Mouse (Mus musculus): ENCODE measurements around the gene Teddm2. TPM values are rescaled to one million over a fixed set of nuclear protein-coding genes. Genes with fewer than 3 reads are reported as not detected.

Teddm2 gene
- polyA plus RNA-seq, 1 experiment from 2014 or later, result 0.58 TPM

DNA sequence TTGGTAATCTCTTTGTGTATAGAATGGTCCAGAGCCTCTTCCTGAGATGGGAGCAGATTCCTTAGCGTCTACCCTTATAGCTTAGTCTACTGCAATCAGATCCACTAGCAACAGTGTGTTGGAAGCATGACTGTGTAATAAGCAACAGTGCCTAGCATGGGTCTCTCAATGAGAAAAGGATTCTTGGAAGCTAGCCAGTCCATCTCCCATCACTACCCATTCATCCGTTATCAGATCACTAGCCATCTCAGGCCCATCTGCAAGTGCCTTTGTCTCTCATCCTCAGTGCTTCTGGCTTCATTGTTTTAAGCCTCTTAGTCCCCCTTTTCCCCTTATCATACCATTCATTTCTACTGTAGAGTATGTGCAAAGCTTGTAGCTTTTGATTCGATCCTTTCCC is 79.8 kb downstream of the Teddm2 start:
- no peaks in the 10 kb centered on the region for H3K4me1 ChIP-seq (ENCODE audit: control insufficient read depth, low read depth, low read length)
- no peak overlapping the region for H3K9ac ChIP-seq (ENCODE audit: low read depth, low read length)
- H3K4me2 ChIP-seq (ENCODE audit: low read depth, low read length), result no peak overlapping the region
- H3K36me3 ChIP-seq (ENCODE audit: control insufficient read depth, insufficient read depth), result no peaks in the 10 kb centered on the region
- no peaks in the 10 kb centered on the region for H3K9me3 ChIP-seq (replicated peaks; ENCODE audit: control insufficient read depth, low read length)
- H3K27ac ChIP-seq (ENCODE audit: low read length), result no peak overlapping the region
- H3K4me3 ChIP-seq (ENCODE audit: low read depth, low read length), result no peak overlapping the region
- WGBS (ENCODE audit: insufficient replicate concordance), result 61% methylated on average over 3 of the region's 3 CpGs
- H3K27me3 ChIP-seq (ENCODE audit: control insufficient read depth, insufficient read depth, low read depth, low read length), result no peaks in the 10 kb centered on the region
- no peak for ATAC-seq (ENCODE audit: low read depth)

GRCm38 (mm10) chr1:153814278-153814677 is 85.8 kb downstream of the Teddm2 start:
- 26% methylated on average over 2 of the region's 2 CpGs for WGBS (ENCODE audit: insufficient replicate concordance)
- no peaks in the 10 kb centered on the region for H3K36me3 ChIP-seq (ENCODE audit: control insufficient read depth, insufficient read depth)

GRCm38 (mm10) chr1:153807390-153807993 is 92.5 kb downstream of the Teddm2 start:
- WGBS (ENCODE audit: insufficient replicate concordance), result 27% methylated on average over 13 of the region's 13 CpGs
- no peak overlapping the region for H3K27ac ChIP-seq (ENCODE audit: low read length)
- no peak for ATAC-seq (ENCODE audit: low read depth)
- H3K4me3 ChIP-seq (ENCODE audit: low read depth, low read length), result no peak overlapping the region
- H3K4me1 ChIP-seq (ENCODE audit: control insufficient read depth, low read depth, low read length), result no peaks in the 10 kb centered on the region
- peak overlapping the region; percentile 30 for H3K4me2 ChIP-seq (ENCODE audit: low read depth, low read length)
- H3K9ac ChIP-seq (ENCODE audit: low read depth, low read length), result no peak overlapping the region
- H3K36me3 ChIP-seq (ENCODE audit: control insufficient read depth, insufficient read depth), result no peaks in the 10 kb centered on the region
- H3K9me3 ChIP-seq (replicated peaks; ENCODE audit: control insufficient read depth, low read length), result no peaks in the 10 kb centered on the region
- no peaks in the 10 kb centered on the region for H3K27me3 ChIP-seq (ENCODE audit: control insufficient read depth, insufficient read depth, low read depth, low read length)

More at GRCm38 (mm10) chr1:153814278-153814677, 85.8 kb downstream of the Teddm2 start:
- H3K4me3 ChIP-seq (ENCODE audit: low read depth, low read length), result no peak overlapping the region
- H3K27ac ChIP-seq (ENCODE audit: low read length), result no peak overlapping the region
- no peak overlapping the region for H3K9ac ChIP-seq (ENCODE audit: low read depth, low read length)
- no peak overlapping the region for H3K4me2 ChIP-seq (ENCODE audit: low read depth, low read length)
- no peak for ATAC-seq (ENCODE audit: low read depth)
- H3K4me1 ChIP-seq (ENCODE audit: control insufficient read depth, low read depth, low read length), result no peaks in the 10 kb centered on the region
- no peaks in the 10 kb centered on the region for H3K9me3 ChIP-seq (replicated peaks; ENCODE audit: control insufficient read depth, low read length)
- H3K27me3 ChIP-seq (ENCODE audit: control insufficient read depth, insufficient read depth, low read depth, low read length), result no peaks in the 10 kb centered on the region

GRCm38 (mm10) chr1:153803530-153803929 is 96.5 kb downstream of the Teddm2 start:
- 43% methylated on average over 8 of the region's 8 CpGs for WGBS (ENCODE audit: insufficient replicate concordance)
- Histone ChIP-seq H3K27ac (ENCODE audit: low read length) (no peak overlapping the region), H3K36me3 (ENCODE audit: control insufficient read depth, insufficient read depth) (no peaks in the 10 kb centered on the region), H3K4me1 (ENCODE audit: control insufficient read depth, low read depth, low read length) (no peaks in the 10 kb centered on the region), H3K9ac (ENCODE audit: low read depth, low read length) (no peak overlapping the region), H3K9me3 (replicated peaks; ENCODE audit: control insufficient read depth, low read length) (no peaks in the 10 kb centered on the region), H3K4me3 (ENCODE audit: low read depth, low read length) (no peak overlapping the region), H3K4me2 (ENCODE audit: low read depth, low read length) (no peak overlapping the region), H3K27me3 (ENCODE audit: control insufficient read depth, insufficient read depth, low read depth, low read length) (no peaks in the 10 kb centered on the region)
- ATAC-seq (ENCODE audit: low read depth), result no peak

DNA sequence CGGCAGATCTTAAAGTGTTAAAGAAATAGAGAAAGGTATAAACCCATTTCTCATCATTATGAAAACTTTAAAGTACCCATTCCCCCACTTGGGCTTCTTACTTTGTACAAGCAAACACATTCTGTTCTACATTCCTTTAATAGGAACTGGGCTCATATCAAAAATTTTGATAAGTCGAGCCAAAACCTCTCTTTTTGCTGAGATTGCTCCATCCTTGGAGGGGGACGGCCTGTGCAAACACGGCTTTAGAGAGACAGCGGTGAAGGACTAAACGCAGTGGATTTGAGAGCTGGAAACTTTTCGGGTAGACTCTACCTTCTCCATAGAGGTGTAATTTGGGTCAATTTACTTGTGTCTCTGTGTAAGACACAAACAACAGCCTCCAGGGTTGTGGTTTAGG is 97.3 kb downstream of the Teddm2 start:
- WGBS (ENCODE audit: insufficient replicate concordance), result 61% methylated on average over 7 of the region's 7 CpGs
- no peaks in the 10 kb centered on the region for H3K27me3 ChIP-seq (ENCODE audit: control insufficient read depth, insufficient read depth, low read depth, low read length)
- H3K9me3 ChIP-seq (replicated peaks; ENCODE audit: control insufficient read depth, low read length), result no peaks in the 10 kb centered on the region
- ATAC-seq (ENCODE audit: low read depth), result no peak
- H3K9ac ChIP-seq (ENCODE audit: low read depth, low read length), result no peak overlapping the region
- H3K36me3 ChIP-seq (ENCODE audit: control insufficient read depth, insufficient read depth), result no peaks in the 10 kb centered on the region
- no peak overlapping the region for H3K4me2 ChIP-seq (ENCODE audit: low read depth, low read length)
- no peak overlapping the region for H3K27ac ChIP-seq (ENCODE audit: low read length)
- H3K4me3 ChIP-seq (ENCODE audit: low read depth, low read length), result no peak overlapping the region
- no peaks in the 10 kb centered on the region for H3K4me1 ChIP-seq (ENCODE audit: control insufficient read depth, low read depth, low read length)

Small RNA genes lying within 50 kb of the gene (microRNA-seq; reads per million reads assigned to microRNA genes)
- gene Mir8114, result 35.4 reads per million, percentile 43 among the genes with 10 or more reads in this experiment

Other genes starting within 250 kb of the Teddm2 start
- not detected in 2 replicates for gene Rgs8, start 247.2 kb downstream of the Teddm2 start, polyA plus RNA-seq (2015; fragmentation: Nextera tagmentation; extraction: Ambion mirVana)
- 3.1 and 3.7 TPM in 2 replicates for gene Rgs16, start 159.9 kb downstream of the Teddm2 start, polyA plus RNA-seq (2015; fragmentation: Nextera tagmentation; extraction: Ambion mirVana)
- 28.9 and 29.1 TPM in 2 replicates for gene Rnasel, start 150.8 kb downstream of the Teddm2 start, polyA plus RNA-seq (2015; fragmentation: Nextera tagmentation; extraction: Ambion mirVana)
- gene Rgsl1, start 56.1 kb downstream of the Teddm2 start, polyA plus RNA-seq (2015; fragmentation: Nextera tagmentation; extraction: Ambion mirVana), result 0.04 TPM in 1 of 2 replicates, not detected in the other
- gene Teddm1b, start 25.9 kb downstream of the Teddm2 start, polyA plus RNA-seq (2015; fragmentation: Nextera tagmentation; extraction: Ambion mirVana), result 0.08 and 0.09 TPM in 2 replicates
- 0.06 TPM in 1 of 2 replicates, not detected in the other for gene Teddm1a, start 8.5 kb downstream of the Teddm2 start, polyA plus RNA-seq (2015; fragmentation: Nextera tagmentation; extraction: Ambion mirVana)
- 143 and 144 TPM in 2 replicates for gene Glul, start 284 bp downstream of the Teddm2 start, polyA plus RNA-seq (2015; fragmentation: Nextera tagmentation; extraction: Ambion mirVana)